In genomic region chr11:62695126-62695525, GRCm38 (mm10) we compare ENCODE assay signal across 1 mouse cellular context.
A peak's percentile ranks its signal among the peaks of the same experiment; 100 is the strongest.
TF ChIP-seq lines count a peak whose summit lies in the region.

No protein-coding gene starts in this region.

TF ChIP-seq in MEL, 35 proteins besides CTCF, POLR2A, EP300 and RAD21:
- TF ChIP-seq GABPA (IDR thresholded peaks at IDR 0.05; ENCODE audit: low read depth, low read length) (no peak), SMC3 (IDR thresholded peaks at IDR 0.05; ENCODE audit: low read depth, low read length) (0 out of 2 replicates have a peak, but pooled peaks have one; percentile 13)
TF ChIP-seq in MEL: peak in this region for 1.
